Mouse (Mus musculus) embryonic facial prominence, embryonic 14.5 days (tissue): Measurements from ENCODE around the gene Jmjd6. TPM values are rescaled to one million over a fixed set of nuclear protein-coding genes. Genes with fewer than 3 reads are reported as not detected.
A peak's percentile ranks its signal among the peaks of the same experiment; 100 is the strongest.

ENCODE experiments used
- ATAC-seq: fragments of 200-750 bp; cut with Nextera tagmentation; 2 replicates; pipeline ENCODE4 v1.8.0; 2017; ENCODE audit warnings: low read depth, moderate number of reproducible peaks, moderate TSS enrichment
- DNase-seq: peaks from one replicate; pipeline ENCODE4 v3.0.0-alpha.2; 2015; ENCODE audit warnings: low spot score
- H3K27ac ChIP-seq: fragments of 300-500 bp; sonication (generic); replicated peaks from 2 replicates; pipeline ENCODE4 v1.5.1; 2014; ENCODE audit warnings: low read depth, mild to moderate bottlenecking, low read length, moderate library complexity
- H3K27me3 ChIP-seq: fragments of 300-500 bp; sonication (generic); replicated peaks from 2 replicates; pipeline ENCODE4 v1.6.1; 2014; ENCODE audit warnings: low read length; ENCODE audit not compliant: control insufficient read depth, insufficient read depth
- H3K36me3 ChIP-seq: fragments of 300-500 bp; sonication (generic); 2 replicates; pipeline ENCODE4 v1.6.1; 2014; ENCODE audit warnings: low read length, mixed read lengths; ENCODE audit not compliant: control insufficient read depth, insufficient read depth
- H3K4me1 ChIP-seq: fragments of 300-500 bp; sonication (generic); 2 replicates; pipeline ENCODE4 v1.6.1; 2014; ENCODE audit warnings: antibody characterized with exemption, low read length; ENCODE audit not compliant: control insufficient read depth, insufficient read depth
- H3K4me2 ChIP-seq: fragments of 300-500 bp; sonication (generic); 2 replicates; pipeline ENCODE4 v1.6.1; 2014; ENCODE audit warnings: low read depth, mild to moderate bottlenecking, low read length, moderate library complexity, mixed read lengths
- H3K4me3 ChIP-seq: fragments of 300-500 bp; sonication (generic); 2 replicates; pipeline ENCODE4 v1.5.1; 2014; ENCODE audit warnings: low read depth, mild to moderate bottlenecking, low read length
- H3K9ac ChIP-seq: fragments of 300-500 bp; sonication (generic); 2 replicates; pipeline ENCODE4 v1.6.1; 2014; ENCODE audit warnings: low read depth, mild to moderate bottlenecking, low read length, moderate library complexity, mixed read lengths
- H3K9me3 ChIP-seq: fragments of 300-500 bp; sonication (generic); 2 replicates; pipeline ENCODE4 v1.6.1; 2016; ENCODE audit warnings: low read length; ENCODE audit not compliant: control insufficient read depth
- WGBS: fragments of 180-500 bp; shearing (Covaris S2); extraction: QIAGEN DNeasy Blood & Tissue Kit; methylation state at CpG from one replicate; pipeline ENCODE4 v1.1.7; 2014; 5-methylcytosine and 5-hydroxymethylcytosine counted together
- polyA plus RNA-seq: library from polyadenylated mRNA; unstranded; fragments of >200 nt; fragmentation: Nextera tagmentation; extraction: Ambion mirVana; gene quantifications from 2 replicates; pipeline ENCODE4 v1.2.1, GENCODE M21; 2014

Jmjd6 gene
- polyA plus RNA-seq, 1 experiment from 2014 or later = 74.8 TPM

GRCm38 (mm10) chr11:116822626-116823025 lies 20.6 kb downstream of the Jmjd6 start:
- 81% methylated on average over 10 of the region's 10 CpGs for WGBS

GRCm38 (mm10) chr11:116822215-116822614 lies 21.0 kb downstream of the Jmjd6 start:
- no peaks in the 10 kb centered on the region for H3K36me3 ChIP-seq
- peaks cover 8% of the 10 kb centered on the region; the same call in 1 of the 2 replicates for H3K4me1 ChIP-seq
- H3K4me2 ChIP-seq = no peak overlapping the region
- no peak overlapping the region for H3K4me3 ChIP-seq
- H3K27ac ChIP-seq = no peak overlapping the region
- WGBS = 63% methylated on average over 10 of the region's 10 CpGs
- ATAC-seq (no peak), DNase-seq (no peak)
- H3K27me3 ChIP-seq = no peaks in the 10 kb centered on the region
- H3K9ac ChIP-seq = no peak overlapping the region
- H3K9me3 ChIP-seq = no peaks in the 10 kb centered on the region

More at GRCm38 (mm10) chr11:116822626-116823025, 20.6 kb downstream of the Jmjd6 start:
- H3K9ac ChIP-seq = no peak overlapping the region
- no peak overlapping the region for H3K27ac ChIP-seq
- H3K4me3 ChIP-seq = no peak overlapping the region
- no peak overlapping the region for H3K4me2 ChIP-seq
- H3K27me3 ChIP-seq = no peaks in the 10 kb centered on the region
- DNase-seq (no peak), ATAC-seq (no peak)
- H3K36me3 ChIP-seq = no peaks in the 10 kb centered on the region
- no peaks in the 10 kb centered on the region for H3K9me3 ChIP-seq
- peaks cover 10% of the 10 kb centered on the region; the same call in 1 of the 2 replicates for H3K4me1 ChIP-seq

GRCm38 (mm10) chr11:116821057-116821940 lies 21.9 kb downstream of the Jmjd6 start:
- H3K9ac ChIP-seq = no peak overlapping the region
- no peak overlapping the region for H3K4me3 ChIP-seq
- DNase-seq = no peak
- WGBS = 69% methylated on average over 13 of the region's 13 CpGs
- no peak overlapping the region for H3K27ac ChIP-seq
- H3K27me3 ChIP-seq = no peaks in the 10 kb centered on the region
- H3K9me3 ChIP-seq = no peaks in the 10 kb centered on the region
- H3K36me3 ChIP-seq = no peaks in the 10 kb centered on the region
- H3K4me2 ChIP-seq = no peak overlapping the region
- ATAC-seq = no peak
- H3K4me1 ChIP-seq = peaks cover 4% of the 10 kb centered on the region; the same call in 1 of the 2 replicates

GRCm38 (mm10) chr11:116819932-116820593 lies 23.2 kb downstream of the Jmjd6 start:
- Histone ChIP-seq H3K4me3 (no peak overlapping the region), H3K27me3 (no peaks in the 10 kb centered on the region), H3K9me3 (no peaks in the 10 kb centered on the region), H3K27ac (no peak overlapping the region), H3K4me1 (peaks cover 13% of the 10 kb centered on the region), H3K9ac (no peak overlapping the region), H3K36me3 (no peaks in the 10 kb centered on the region), H3K4me2 (no peak overlapping the region)
- no peak for ATAC-seq
- DNase-seq = no peak
- WGBS = 84% methylated on average over 5 of the region's 5 CpGs

GRCm38 (mm10) chr11:116818722-116819121 lies 24.5 kb downstream of the Jmjd6 start:
- peak overlapping the region; percentile 39 for H3K27ac ChIP-seq
- no peaks in the 10 kb centered on the region for H3K9me3 ChIP-seq
- no peak for DNase-seq
- H3K27me3 ChIP-seq = no peaks in the 10 kb centered on the region
- no peak overlapping the region for H3K9ac ChIP-seq
- no peaks in the 10 kb centered on the region for H3K36me3 ChIP-seq
- peaks cover 26% of the 10 kb centered on the region for H3K4me1 ChIP-seq
- H3K4me3 ChIP-seq = no peak overlapping the region
- WGBS = 57% methylated on average over 8 of the region's 8 CpGs
- ATAC-seq = no peak
- H3K4me2 ChIP-seq = no peak overlapping the region

GRCm38 (mm10) chr11:116817567-116817966 lies 25.7 kb downstream of the Jmjd6 start:
- no peak overlapping the region for H3K4me3 ChIP-seq
- WGBS = 93% methylated on average over 5 of the region's 5 CpGs
- DNase-seq = no peak
- no peaks in the 10 kb centered on the region for H3K36me3 ChIP-seq
- H3K4me1 ChIP-seq = peaks cover 38% of the 10 kb centered on the region
- H3K9me3 ChIP-seq = no peaks in the 10 kb centered on the region
- H3K9ac ChIP-seq = no peak overlapping the region
- H3K4me2 ChIP-seq = no peak overlapping the region
- H3K27me3 ChIP-seq = no peaks in the 10 kb centered on the region
- no peak overlapping the region for H3K27ac ChIP-seq
- no peak for ATAC-seq

GRCm38 (mm10) chr11:116816769-116817168 lies 26.5 kb downstream of the Jmjd6 start:
- Histone ChIP-seq H3K36me3 (no peaks in the 10 kb centered on the region), H3K27me3 (no peaks in the 10 kb centered on the region), H3K9me3 (no peaks in the 10 kb centered on the region), H3K4me1 (peaks cover 44% of the 10 kb centered on the region), H3K9ac (no peak overlapping the region), H3K27ac (no peak overlapping the region), H3K4me2 (no peak overlapping the region), H3K4me3 (no peak overlapping the region)
- peak; percentile 12 for DNase-seq
- WGBS = 67% methylated on average over 5 of the region's 5 CpGs
- no peak for ATAC-seq

GRCm38 (mm10) chr11:116814884-116815415 lies 28.3 kb downstream of the Jmjd6 start:
- ATAC-seq (no peak), DNase-seq (peak; percentile 82)
- Histone ChIP-seq H3K4me3 (no peak overlapping the region), H3K27me3 (no peaks in the 10 kb centered on the region), H3K36me3 (no peaks in the 10 kb centered on the region), H3K27ac (peak overlapping the region; percentile 94), H3K4me1 (peaks cover 52% of the 10 kb centered on the region), H3K9me3 (no peaks in the 10 kb centered on the region), H3K9ac (peak overlapping the region; percentile 53; the same call in 1 of the 2 replicates), H3K4me2 (peak overlapping the region; percentile 38)
- 15% methylated on average over 6 of the region's 7 CpGs for WGBS
